Mouse (Mus musculus) fat pad, adult 2 months (tissue): ENCODE data around the gene Cd46.

ENCODE experiments used
- DNase-seq: peaks from one replicate; pipeline ENCODE4 v3.0.0-alpha.2; 2011; ENCODE audit warnings: low read depth, low spot score; ENCODE audit errors: extremely low read depth

Cd46 gene

DNA sequence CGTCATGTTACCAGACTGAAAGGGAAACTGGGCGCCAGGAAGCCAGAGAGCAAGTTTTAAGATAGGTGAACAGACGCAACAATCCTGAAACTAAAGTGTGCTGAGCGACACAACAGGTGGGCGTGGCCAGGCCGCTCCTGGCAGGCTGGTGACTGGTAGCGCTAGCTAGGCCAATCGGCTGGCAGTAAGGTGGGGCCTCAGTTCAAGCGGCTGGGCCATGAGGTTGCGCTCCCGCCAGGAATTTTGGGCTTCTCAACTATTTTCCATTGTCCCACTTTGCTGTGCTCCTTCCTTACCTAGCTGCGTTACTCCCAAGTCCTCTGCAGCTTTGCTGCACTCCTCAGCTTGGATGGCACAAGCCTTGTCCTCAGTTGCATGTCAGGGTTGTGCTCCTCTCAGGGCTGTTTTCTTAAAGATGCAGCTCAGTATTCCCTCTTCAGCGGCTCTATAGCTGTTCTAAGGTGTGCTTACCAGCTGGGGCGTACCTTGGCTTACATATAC, at the start of gene Cd46:
Cd46 (minus strand) TSS at position 30 of the 501 bp plus-strand sequence.
- peak; percentile 16 for DNase-seq

DNA sequence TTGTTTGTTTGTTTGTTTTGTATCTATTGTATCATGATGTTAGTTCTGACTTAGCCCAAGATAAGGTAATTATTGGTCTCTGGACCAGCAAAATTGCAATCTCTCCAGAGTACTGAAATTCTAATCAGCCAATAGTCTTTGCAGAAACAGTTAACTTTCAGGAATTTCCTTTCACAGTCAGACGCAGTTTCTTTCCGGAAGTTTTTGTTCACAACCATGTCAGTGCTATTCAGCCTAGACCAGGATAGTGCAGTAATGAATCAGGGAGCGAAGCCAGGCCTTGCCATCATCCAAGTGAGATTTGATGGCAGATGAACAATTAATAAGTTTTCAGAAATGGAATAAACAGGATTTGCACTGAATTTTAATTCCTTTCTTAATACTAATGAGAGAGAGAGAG, 40.0 kb upstream of the Cd46 start:
- no peak for DNase-seq

DNA sequence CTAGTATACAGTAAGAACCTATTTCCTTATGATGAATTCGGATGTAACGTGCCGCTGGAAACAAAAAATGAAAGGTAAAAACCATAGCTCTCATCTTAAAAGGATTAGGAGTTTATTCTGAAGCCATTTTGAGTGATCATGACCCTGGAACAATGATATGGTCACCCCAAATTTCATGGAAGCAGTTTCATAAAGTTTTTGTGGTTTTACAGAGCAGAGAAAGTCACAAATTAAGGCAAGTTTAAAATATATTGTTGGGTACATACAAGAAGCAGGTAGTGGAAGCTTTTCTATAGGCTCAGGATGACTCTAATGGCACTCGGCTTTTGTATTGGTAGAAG, 39.6 kb upstream of the Cd46 start:
- no peak for DNase-seq

DNA sequence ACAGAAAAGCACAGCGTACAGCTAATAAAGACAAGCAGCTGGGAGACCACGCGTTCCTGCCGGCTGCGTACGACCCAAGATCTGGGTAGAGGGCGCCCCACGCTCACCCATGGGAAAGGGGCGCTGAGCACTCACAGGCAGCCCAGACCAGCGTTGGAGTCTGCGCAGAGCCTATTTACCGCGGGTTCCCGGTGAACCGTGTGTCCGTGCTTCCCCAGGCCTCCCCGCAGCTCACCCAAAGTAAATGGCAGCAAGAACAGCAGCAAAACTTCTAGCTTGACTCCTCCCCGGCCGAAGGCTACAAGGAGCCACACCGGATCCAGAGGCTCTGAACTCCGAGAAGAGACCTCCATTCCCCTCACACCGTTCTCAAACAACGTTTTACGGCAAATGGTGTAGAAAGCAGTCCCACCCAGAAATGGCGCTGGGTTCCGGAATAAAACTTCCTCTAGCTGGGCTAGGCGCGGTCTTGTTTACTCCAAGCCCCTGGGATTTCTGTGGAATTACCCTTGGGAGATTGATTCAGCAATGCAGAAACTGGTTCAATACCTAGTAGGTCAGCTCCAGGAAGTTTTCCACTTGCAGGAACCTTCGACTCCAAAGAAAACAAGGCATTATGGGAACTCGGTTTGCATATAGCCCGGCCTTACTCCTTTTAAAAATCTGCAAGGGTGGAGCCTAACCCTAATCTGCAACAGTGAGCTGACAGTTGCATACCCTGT, 39.1 kb upstream of the Cd46 start, which contains the start of gene Cr1l:
Cr1l (minus strand) TSS at position 634 of the 722 bp plus-strand sequence.
- peak; percentile 37 for DNase-seq

DNA sequence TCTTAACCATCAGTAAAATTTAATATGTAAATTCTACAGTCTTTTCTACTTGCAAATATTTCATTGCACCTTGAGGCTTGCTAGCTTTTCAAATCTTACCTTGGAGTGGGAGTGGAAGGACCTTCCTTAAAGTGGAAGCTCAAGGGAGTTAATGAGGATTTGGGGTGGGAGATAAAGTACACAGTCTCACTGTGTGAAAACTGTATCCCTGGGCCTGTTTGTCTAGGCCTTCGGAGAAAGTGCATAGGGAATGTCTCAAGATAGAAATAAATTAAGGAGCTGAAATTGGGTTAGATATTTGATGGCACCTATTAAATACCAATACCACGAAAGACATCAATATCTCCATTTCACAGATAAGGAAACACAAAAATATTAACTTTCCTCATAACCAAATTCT, 38.4 kb upstream of the Cd46 start:
- no peak for DNase-seq

DNA sequence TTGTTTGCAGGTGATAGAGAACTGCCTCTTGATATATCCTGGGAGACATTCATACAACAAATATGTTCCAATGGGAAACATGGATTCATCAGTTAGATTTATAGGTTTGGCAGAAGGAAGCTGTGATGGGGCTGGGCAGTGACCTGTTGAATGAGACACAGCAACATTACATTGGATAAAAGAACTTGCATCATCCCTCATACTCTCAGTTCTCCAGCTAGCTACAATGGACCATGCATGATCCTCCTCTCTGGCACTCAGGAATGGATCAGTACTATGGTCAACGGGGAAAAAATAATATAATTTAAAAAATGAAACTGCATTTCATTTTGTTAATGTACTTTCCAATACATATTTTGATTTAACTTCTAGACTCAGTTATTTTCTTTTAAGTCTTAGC, 37.8 kb upstream of the Cd46 start:
- DNase-seq = no peak

DNA sequence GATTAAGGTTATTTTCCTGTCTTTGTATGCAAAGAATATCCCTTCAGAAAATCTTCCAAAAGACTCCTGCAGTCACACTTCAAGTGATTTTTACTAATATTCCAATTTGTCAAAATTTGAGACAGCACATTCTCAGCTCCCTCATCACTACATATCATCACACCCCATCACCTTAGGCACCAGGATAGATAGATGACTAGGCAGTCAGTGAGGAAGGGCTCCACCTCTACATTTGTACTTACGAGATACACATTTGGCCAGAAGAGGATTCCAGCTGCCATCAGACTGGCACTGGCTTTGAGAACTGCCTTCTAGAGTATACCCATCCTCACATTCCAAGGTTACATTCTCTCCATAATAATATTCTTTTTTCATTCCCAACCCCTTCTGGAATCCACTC, 22.4 kb upstream of the Cd46 start:
- no peak for DNase-seq

DNA sequence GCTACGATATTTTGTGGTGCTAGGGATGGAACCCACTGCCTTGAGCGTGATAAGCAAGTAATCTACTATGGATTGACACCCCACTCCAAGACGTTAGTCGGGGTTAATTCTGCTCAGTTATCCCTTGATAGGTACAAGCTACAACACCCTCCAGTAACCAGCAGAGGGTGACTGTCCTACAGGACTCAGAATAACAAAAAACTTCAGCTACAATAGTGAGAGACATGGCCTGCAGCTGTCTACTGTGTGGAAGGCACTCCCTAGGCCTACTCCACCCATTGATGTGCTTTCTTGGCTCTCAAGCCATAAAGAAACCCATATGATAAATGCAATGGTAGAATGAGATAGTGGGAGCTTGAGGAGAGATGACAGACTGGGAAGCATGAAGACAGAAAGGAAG, 21.6 kb upstream of the Cd46 start:
- no peak for DNase-seq

DNA sequence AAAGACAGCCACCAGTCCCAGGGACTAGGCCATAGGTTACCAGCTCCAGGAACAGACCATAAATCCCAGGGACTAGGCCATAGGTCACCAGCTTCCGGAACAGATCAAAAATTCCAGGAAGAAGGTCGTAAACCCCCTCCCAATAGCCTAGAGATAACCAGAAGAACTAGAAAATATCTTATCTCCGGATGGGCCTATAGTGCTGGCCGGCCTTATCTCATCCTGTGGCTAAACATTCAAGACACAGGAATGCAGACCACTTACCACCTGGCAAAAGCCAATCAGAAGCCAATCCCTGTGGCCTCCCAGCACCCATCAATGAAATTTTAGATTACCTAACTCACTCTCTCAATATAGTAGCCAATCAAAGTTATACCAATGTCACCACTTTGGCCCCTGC, 8.6 kb upstream of the Cd46 start:
- DNase-seq = no peak

DNA sequence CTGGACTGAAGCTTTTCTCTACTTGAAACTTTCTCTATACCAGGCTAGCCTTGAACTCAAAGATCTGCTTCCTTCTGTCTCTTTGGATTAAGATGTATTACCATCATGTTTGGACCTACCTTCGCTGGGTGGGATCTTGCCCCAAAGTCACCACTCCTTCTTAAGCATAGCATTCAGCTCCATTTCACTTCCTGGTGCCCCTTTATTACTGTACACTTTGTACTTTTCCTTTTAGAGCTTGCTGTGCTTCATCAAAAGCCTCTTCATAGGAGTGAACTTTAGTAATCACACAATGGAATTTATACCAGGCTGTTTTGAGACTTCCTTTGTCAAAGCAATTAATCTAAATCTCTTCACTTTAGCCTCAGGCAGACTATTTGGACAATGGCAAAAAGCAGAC, 6.0 kb upstream of the Cd46 start:
- no peak for DNase-seq

DNA sequence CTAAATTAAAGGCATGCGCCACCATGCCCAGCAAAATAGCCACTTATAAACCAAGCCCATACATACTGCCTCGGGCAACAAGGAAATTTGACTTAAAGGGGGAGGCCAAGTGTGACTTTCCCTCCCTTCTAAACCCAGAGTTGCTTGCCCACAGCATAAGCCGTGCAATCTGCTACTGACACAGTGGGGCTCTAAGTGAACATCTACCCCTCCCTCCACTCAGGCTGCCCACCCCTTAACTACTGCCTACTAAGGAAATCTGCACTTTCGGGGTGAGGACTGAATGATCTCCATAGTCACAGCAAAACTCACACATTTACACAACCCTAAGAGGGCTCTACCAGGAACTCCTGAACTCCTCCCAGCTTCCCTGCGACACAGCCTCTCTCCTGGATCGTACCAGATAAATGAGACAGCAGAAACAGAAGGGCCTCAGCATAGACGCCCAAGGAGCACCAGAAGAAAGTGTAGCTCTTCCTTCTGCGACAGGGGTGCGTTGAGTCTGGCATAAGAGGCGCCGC, 290 bp downstream of the Cd46 start:
- peak; percentile 5 for DNase-seq

DNA sequence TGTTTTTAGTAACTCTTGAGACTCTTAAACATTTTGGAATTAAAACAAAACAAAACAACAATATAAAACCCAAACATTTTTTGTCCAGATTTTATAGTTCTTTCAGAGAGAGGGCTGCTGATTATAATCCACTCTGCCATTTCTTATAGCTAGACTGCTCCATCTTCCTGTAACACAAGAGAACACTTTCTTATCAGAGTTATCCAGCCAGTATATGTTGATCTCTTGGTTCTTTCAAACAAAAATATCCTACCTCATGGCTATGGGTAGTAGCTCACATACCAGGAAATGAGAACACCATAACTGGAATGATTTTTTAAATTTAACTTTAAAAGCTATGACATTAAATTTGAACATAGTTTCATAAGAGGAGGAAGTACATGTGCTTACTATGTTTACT, 9.9 kb downstream of the Cd46 start:
- no peak for DNase-seq

DNA sequence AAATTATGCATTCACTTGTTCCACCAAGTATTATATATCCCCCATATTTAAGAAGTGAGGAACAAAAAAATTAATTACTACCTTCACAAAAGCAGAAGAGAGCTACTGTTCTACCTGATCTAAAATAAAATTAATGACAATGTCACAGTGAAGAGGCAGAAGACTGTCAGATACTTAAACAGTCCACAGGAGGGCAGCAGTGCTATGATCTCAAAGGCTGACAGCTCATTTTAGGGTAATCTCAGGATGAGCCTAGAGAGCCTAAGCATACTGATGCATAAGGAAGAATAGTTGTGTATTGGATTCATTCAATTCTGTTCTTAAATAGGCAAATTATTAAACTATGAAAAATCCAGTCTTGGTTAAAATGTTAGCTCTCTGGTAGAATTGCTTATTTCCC, 51.6 kb downstream of the Cd46 start:
- DNase-seq = no peak

DNA sequence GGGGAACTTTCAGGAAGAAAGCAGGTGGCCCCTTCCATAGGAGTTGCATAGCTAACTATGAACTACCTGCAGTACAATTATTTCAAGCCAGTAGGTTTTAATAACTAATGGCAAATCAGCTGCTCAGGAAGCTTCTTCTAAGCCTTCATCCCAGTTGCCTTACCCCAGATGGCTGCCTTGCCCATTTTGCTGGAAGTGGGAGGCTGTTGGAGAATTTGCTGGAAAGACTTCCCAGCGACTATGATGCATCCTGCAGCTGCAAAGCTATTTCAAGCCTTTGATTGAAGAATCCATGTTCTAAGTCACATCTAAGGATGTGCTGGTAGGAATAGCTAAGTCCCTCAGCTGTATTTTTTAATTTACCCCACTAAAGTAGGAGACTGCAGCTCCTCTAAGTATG, 53.7 kb downstream of the Cd46 start:
- no peak for DNase-seq

DNA sequence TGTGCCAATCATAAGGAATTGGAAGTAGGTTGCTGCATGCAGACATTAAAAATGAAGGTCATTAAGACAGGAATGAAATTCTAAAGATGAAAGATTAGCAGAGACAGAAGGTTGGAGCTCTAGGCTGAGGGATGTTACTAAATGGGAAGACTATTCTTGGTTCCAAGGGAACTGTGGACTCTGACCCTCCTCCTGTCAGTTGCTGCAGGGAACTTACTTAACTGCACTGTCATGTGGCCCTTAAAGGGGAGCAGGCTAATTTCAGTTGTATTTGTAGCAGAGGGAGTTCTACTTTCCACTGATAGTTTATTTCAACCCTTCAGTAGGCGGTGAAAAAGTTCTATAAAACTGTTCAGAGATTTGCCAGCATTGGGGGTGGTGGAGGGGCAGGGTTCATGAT, 54.1 kb downstream of the Cd46 start:
- DNase-seq = no peak

DNA sequence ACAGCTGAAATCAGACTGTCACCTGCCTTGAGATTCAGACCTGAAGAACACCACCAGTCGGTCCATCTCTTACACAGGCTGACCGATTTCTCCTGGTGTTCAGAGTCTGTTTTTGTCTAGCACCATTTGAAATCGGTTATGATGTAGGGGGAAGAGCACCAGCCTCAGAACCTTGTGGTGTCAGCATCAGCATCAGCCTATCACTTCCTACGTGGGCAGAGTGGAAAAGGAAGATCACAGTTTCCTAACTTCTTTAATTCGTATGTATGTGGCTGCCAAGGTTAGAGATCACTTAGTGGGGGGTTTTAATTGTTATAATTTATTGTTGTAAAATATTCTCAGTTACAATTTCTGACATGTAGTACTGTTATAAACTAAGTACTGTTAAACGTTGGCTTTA, 54.6 kb downstream of the Cd46 start:
- no peak for DNase-seq

DNA sequence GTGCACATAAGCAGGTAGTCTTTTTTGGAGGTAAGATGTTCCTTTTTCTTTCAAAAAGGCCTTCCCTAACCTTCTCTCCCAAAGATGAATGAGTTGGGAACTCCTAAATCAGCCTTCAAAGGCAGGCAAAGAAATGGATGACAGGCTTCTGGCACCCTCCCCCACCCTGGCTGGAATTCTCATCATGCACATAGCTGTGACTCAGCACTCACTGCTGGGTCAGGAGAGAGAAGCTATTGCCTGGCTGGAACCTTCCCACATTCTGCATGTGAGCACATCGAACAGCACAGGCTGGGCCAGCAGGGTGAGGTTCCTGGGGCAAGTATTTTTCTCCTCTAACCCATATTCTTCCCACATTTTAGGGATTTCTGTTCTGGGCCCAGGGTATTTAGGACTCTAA, 58.1 kb downstream of the Cd46 start:
- no peak for DNase-seq

DNA sequence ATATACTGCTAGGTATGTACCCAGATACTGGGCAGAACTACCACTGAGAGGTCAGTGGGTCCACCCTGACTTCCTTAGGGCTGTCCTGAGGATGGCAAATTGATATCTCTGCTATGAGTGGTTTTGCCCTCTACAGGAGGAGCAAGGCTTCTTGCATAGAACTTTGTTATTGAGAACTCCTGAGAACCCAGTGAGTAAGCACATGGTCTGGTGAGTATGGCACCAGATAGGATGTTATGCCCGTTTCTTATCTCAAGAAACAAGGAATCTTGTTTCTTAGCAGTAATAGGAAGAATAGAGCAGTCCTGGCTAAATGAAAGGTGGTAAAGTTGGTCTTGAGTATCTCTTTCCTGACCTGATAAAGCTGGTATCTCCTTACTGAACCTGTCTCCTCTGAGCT, 59.3 kb downstream of the Cd46 start:
- no peak for DNase-seq

DNA sequence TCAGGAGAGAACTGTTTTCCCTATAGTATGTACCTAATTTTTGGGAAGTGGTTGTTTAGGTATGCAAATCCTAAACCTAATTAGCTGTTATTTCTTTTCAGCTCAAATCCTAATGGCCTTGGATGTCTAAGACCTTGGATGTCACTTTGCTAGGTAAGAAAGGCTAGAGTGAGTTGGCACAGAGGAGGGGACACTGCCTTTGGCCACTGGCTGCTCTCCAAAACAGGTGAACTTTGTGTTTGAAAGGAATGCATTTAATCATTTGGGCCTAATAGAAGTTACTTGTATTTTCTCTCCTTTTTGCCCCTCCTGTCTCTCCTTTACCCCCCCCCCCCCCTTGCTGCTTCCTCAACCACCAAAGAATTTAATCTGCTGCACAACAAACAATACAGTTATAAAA, 60.3 kb downstream of the Cd46 start:
- no peak for DNase-seq

DNA sequence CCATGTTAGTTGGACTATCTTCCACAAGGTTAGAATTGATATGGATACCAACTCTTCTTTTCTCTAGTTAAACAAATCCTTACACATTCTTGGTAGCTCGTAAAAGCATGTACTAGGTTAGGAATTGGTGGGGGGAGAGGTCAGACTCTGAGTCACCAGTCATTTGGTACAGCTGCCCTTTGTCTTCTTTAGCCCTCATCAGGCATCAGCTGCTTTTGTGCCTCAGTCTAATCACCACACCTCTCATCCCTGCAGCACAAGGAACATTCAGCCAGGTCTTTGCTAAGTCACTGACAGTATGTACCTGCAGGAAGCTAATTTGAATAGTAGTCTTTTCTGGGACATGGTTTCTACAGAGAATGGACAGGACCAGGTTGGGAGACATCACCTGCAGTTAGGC, 64.5 kb downstream of the Cd46 start:
- no peak for DNase-seq

DNA sequence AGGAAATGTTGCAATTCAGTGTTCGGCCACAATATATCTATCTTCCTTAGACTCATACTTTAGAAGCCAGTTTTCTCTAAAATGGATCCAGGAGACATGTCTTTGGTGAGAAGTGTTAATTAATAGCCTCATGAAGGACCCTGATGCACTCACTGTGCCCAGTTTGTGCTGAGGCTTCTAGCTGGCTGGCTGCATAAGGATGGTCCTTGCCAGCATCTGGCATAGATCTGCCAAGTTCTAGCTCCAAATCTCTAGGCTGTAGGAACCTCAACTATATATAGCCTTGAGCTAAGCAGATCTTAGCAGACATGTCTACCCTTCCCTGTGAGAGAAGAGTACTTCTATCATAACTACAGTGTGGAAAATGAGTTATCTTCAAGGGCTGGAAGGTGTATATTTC, 68.2 kb downstream of the Cd46 start:
- no peak for DNase-seq

DNA sequence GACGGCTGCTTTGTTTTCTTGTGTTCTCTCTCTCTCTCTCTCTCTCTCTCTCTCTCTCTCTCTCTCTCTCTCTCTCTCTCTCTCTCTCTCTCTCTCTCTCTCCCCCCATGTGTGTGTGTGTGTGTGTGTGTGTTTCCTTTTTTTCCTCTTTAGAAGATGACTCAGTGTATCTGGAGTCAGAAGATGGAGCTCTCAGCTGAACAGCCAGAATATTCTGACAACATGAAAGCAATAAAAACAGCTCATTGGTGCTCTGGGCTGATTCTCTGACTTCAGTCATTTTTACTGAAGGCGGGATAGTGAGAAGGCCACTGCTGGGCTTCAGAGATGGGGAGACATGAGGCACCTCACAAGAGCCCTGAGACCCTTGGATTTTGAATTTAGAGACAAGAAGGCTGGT, 70.2 kb downstream of the Cd46 start:
- no peak for DNase-seq

DNA sequence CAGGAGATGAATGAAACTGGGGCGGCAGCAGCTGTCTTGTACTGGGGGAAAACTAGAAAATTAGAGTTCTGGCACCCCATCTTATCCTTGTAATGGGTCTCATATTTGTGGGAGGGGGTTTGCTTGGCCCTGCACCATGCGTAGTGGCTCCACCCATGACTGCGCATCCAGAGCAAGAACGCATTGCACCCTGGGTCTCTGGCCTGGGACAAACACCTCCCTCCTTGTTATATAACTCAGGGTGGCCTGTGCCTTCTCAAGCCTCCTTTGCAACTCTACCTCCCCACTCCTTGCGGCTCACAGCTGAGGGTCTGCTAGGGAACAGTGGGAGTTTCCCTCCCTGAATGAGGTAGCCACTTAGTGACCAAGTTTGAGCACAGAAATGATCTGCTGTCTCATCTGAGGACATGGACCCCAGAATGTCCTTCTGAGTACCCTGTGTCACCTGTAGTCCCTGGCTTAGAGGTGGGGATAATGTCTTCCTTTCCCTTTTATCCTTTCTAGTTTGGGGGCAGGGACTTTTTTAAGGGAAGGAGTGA, 72.9 kb downstream of the Cd46 start:
- no peak for DNase-seq
